Comparison of ENCODE assay signal across 27 mouse cellular contexts in genomic region chr3:127597136-127597535, GRCm38 (mm10). TPM values are rescaled to one million over a fixed set of nuclear protein-coding genes. Genes with fewer than 3 reads are reported as not detected.
DNase-seq lines count a peak whose midpoint lies in the region; ATAC-seq and TF ChIP-seq lines count a peak whose summit lies in the region.
"Had no signal": no experiment of that assay in that cellular context is flagged by ENCODE, and none has a peak within 500 bp of the region (broad histone marks: within the 10 kb centered on the region; RNA-seq: fewer than 3 reads in every experiment).

No protein-coding gene starts in this region.

- H3K36me3 ChIP-seq in intestine, postnatal 0 days (ENCODE audit: control insufficient read depth, insufficient read depth): peaks cover 9% of the 10 kb centered on the region; the same call in 1 of the 2 replicates
- 0 out of 2 replicates have a peak, but pooled peaks cover 4% of the 10 kb centered on the region for H3K36me3 ChIP-seq in intestine, embryonic 15.5 days
- H3K36me3 ChIP-seq in kidney, postnatal 0 days (ENCODE audit: insufficient read depth, low read length): 0 out of 2 replicates have a peak, but pooled peaks cover 9% of the 10 kb centered on the region
- H3K36me3 ChIP-seq in liver, adult 2 months (ENCODE audit: control insufficient read depth, insufficient read depth, low read length): no peaks in the 10 kb centered on the region

- no peaks in the 10 kb centered on the region for H3K4me1 ChIP-seq in intestine, postnatal 0 days (replicated peaks; ENCODE audit: control insufficient read depth, insufficient read depth, low read length)
- H3K4me1 ChIP-seq in intestine, embryonic 15.5 days (replicated peaks): no peaks in the 10 kb centered on the region
- H3K4me1 ChIP-seq in kidney, postnatal 0 days (replicated peaks; ENCODE audit: insufficient read depth, low read length): no peaks in the 10 kb centered on the region
- H3K4me1 ChIP-seq in liver, adult 2 months (ENCODE audit: control insufficient read depth, insufficient read depth, low read length): peaks cover 13% of the 10 kb centered on the region; the same call in 1 of the 2 replicates
- H3K4me1 ChIP-seq: embryonic facial prominence, embryonic 10.5 days; embryonic facial prominence, embryonic 12.5 days; forebrain, embryonic 13.5 days had no signal

- H3K27me3 ChIP-seq in intestine, postnatal 0 days (replicated peaks; ENCODE audit: control insufficient read depth, insufficient read depth, low read length): no peaks in the 10 kb centered on the region
- no peaks in the 10 kb centered on the region for H3K27me3 ChIP-seq in intestine, embryonic 15.5 days (replicated peaks)
- no peaks in the 10 kb centered on the region for H3K27me3 ChIP-seq in kidney, postnatal 0 days (ENCODE audit: insufficient read depth, low read length)
- H3K27me3 ChIP-seq in liver, adult 2 months (ENCODE audit: control insufficient read depth, insufficient read depth, low read length): no peaks in the 10 kb centered on the region
- H3K27me3 ChIP-seq: CH12.LX; embryonic facial prominence, embryonic 12.5 days; forebrain, embryonic 13.5 days; Patski had no signal

- no peak overlapping the region for H3K9ac ChIP-seq in intestine, postnatal 0 days (ENCODE audit: low read depth, low read length)
- no peak overlapping the region for H3K9ac ChIP-seq in intestine, embryonic 15.5 days
- no peak overlapping the region for H3K9ac ChIP-seq in kidney, postnatal 0 days (ENCODE audit: low read depth, low read length)
- no peak overlapping the region for H3K9ac ChIP-seq in liver, adult 2 months (ENCODE audit: low read depth, low read length)
- H3K9ac ChIP-seq: embryonic facial prominence, embryonic 12.5 days; forebrain, embryonic 13.5 days had no signal

- no peaks in the 10 kb centered on the region for H3K79me2 ChIP-seq in liver, adult 2 months (ENCODE audit: control insufficient read depth, insufficient read depth, low read length)

- no peaks in the 10 kb centered on the region for H3K9me3 ChIP-seq in intestine, postnatal 0 days (ENCODE audit: control insufficient read depth)
- H3K9me3 ChIP-seq in intestine, embryonic 15.5 days: no peaks in the 10 kb centered on the region
- H3K9me3 ChIP-seq in kidney, postnatal 0 days (replicated peaks; ENCODE audit: low read length): no peaks in the 10 kb centered on the region
- H3K9me3 ChIP-seq: embryonic facial prominence, embryonic 10.5 days; embryonic facial prominence, embryonic 12.5 days; forebrain, embryonic 13.5 days; G1E had no signal

- 0 out of 2 replicates have a peak, but pooled peaks have one; percentile 47 for ATAC-seq in intestine, postnatal 0 days
- no peak for ATAC-seq in intestine, embryonic 15.5 days
- no peak for ATAC-seq in kidney, postnatal 0 days (replicated peaks; ENCODE audit: low FRiP score, low read depth)
- ATAC-seq: activated CD4-positive, CD25-positive, alpha-beta regulatory T cell, adult 4 months; CD4-positive, CD25-positive, alpha-beta regulatory T cell, adult 4 months; forebrain, embryonic 13.5 days; Patski had no signal

- no peak for TF ChIP-seq POLR2A in liver, adult 2 months (IDR thresholded peaks at IDR 0.05; ENCODE audit: extremely low read depth, insufficient read depth, low read length)

- peak; percentile 21 to 35 for DNase-seq in kidney, adult 8-10 months
- no peak for DNase-seq in kidney, postnatal 4 days
- DNase-seq in kidney, postnatal 0 days (ENCODE audit: low spot score): peak; percentile 1
- DNase-seq in kidney, adult 11 months: no peak
- DNase-seq in liver, adult 2 months (ENCODE audit: extremely low read depth, low read depth, low spot score): peak; percentile 58
- no peak for DNase-seq in liver
- DNase-seq: adrenal gland, adult 8-10 months; adrenal gland, postnatal 14 days; adrenal gland, postnatal 36 days; B cell, adult 2 months; cerebellum, adult 11-12 months; cerebellum, adult 2 months; cerebellum, adult 9-10 months; cerebellum, postnatal 10 days; cerebellum, postnatal 25 days had no signal

- no peak overlapping the region; the same call in 1 of the 2 replicates for H3K27ac ChIP-seq in intestine, postnatal 0 days (ENCODE audit: low read depth, low read length)
- no peak overlapping the region for H3K27ac ChIP-seq in intestine, embryonic 15.5 days
- H3K27ac ChIP-seq in kidney, postnatal 0 days: no peak overlapping the region
- H3K27ac ChIP-seq in liver, adult 2 months (replicated peaks; ENCODE audit: insufficient read depth, low read depth, low read length): no peak overlapping the region
- H3K27ac ChIP-seq: embryonic facial prominence, embryonic 10.5 days; embryonic facial prominence, embryonic 12.5 days; forebrain, embryonic 13.5 days had no signal

- H3K4me3 ChIP-seq in intestine, postnatal 0 days (ENCODE audit: low read depth, low read length): no peak overlapping the region
- H3K4me3 ChIP-seq in intestine, embryonic 15.5 days (replicated peaks): no peak overlapping the region
- H3K4me3 ChIP-seq in kidney, postnatal 0 days (replicated peaks; ENCODE audit: low read depth, low read length): no peak overlapping the region
- no peak overlapping the region for H3K4me3 ChIP-seq in liver, adult 2 months (ENCODE audit: insufficient read depth, low read depth, low read length)
- H3K4me3 ChIP-seq: embryonic facial prominence, embryonic 10.5 days; embryonic facial prominence, embryonic 12.5 days; forebrain, embryonic 13.5 days had no signal

- WGBS in intestine, postnatal 0 days: 63% methylated on average over 1 of the region's 1 CpGs
- 83% methylated on average over 1 of the region's 1 CpGs for WGBS in intestine, embryonic 15.5 days
- 83% methylated on average over 1 of the region's 1 CpGs for WGBS in kidney, postnatal 0 days
- 68% methylated on average over 1 of the region's 1 CpGs for WGBS in liver, adult 2 months

- H3K4me2 ChIP-seq in intestine, postnatal 0 days (replicated peaks; ENCODE audit: low read depth): no peak overlapping the region
- no peak overlapping the region for H3K4me2 ChIP-seq in intestine, embryonic 15.5 days (replicated peaks)
- H3K4me2 ChIP-seq in kidney, postnatal 0 days (ENCODE audit: low read length): no peak overlapping the region
- H3K4me2 ChIP-seq: embryonic facial prominence, embryonic 12.5 days; forebrain, embryonic 13.5 days had no signal

- TF ChIP-seq CTCF in intestine, postnatal 0 days (IDR thresholded peaks at IDR 0.05; ENCODE audit: low read depth): no peak
- TF ChIP-seq CTCF in kidney, postnatal 0 days (IDR thresholded peaks at IDR 0.05; ENCODE audit: low read depth): no peak
- TF ChIP-seq CTCF in liver, adult 2 months (IDR thresholded peaks at IDR 0.05; ENCODE audit: low read depth, low read length): no peak

RNA-seq across cellular contexts. Expression of gene Neurog2, which starts 35.8 kb away (rescaled TPM):
- polyA plus RNA-seq in intestine, postnatal 0 days (2015; fragmentation: Nextera tagmentation; extraction: Ambion mirVana): not detected in 2 replicates
- polyA plus RNA-seq in intestine, embryonic 15.5 days (2015; fragmentation: Nextera tagmentation; extraction: Ambion mirVana): 0.19 TPM in 1 of 2 replicates, not detected in the other
- polyA plus RNA-seq in kidney, postnatal 0 days (2015; fragmentation: Nextera tagmentation; extraction: Ambion mirVana): not detected in 2 replicates
- total RNA-seq in liver, adult 2 months (2014; rRNA removed): not detected in 2 replicates
- not detected in 2 replicates for polyA plus RNA-seq in liver, adult 2 months (2012; rRNA removed)
- total RNA-seq: adrenal gland, adult 18-20 months; adrenal gland, adult 8-10 months; adrenal gland, postnatal 14 days; adrenal gland, postnatal 36 days; CH12.LX had no signal
- polyA plus RNA-seq: activated CD4-positive, CD25-positive, alpha-beta regulatory T cell, adult 4 months; CD4-positive, CD25-positive, alpha-beta regulatory T cell, adult 4 months; embryonic facial prominence, embryonic 14.5 days; G1E; Patski had no signal

RNA-seq across cellular contexts. Expression of gene Zgrf1, which starts 43.8 kb away (rescaled TPM):
- 1.1 TPM in 2 replicates for polyA plus RNA-seq in intestine, postnatal 0 days (2015; fragmentation: Nextera tagmentation; extraction: Ambion mirVana)
- polyA plus RNA-seq in intestine, embryonic 15.5 days (2015; fragmentation: Nextera tagmentation; extraction: Ambion mirVana): 5.2 and 5.4 TPM in 2 replicates
- 2.3 and 3.2 TPM in 2 replicates for polyA plus RNA-seq in kidney, postnatal 0 days (2015; fragmentation: Nextera tagmentation; extraction: Ambion mirVana)
- total RNA-seq in liver, adult 2 months (2014; rRNA removed): 0.74 and 0.87 TPM in 2 replicates
- 0.06 and 0.15 TPM in 2 replicates for polyA plus RNA-seq in liver, adult 2 months (2012; rRNA removed)

RNA-seq across cellular contexts. Expression of gene Larp7, which starts 44.0 kb away (rescaled TPM):
- polyA plus RNA-seq in intestine, postnatal 0 days (2015; fragmentation: Nextera tagmentation; extraction: Ambion mirVana): 23.6 and 26.2 TPM in 2 replicates
- polyA plus RNA-seq in intestine, embryonic 15.5 days (2015; fragmentation: Nextera tagmentation; extraction: Ambion mirVana): 48.5 and 53.3 TPM in 2 replicates
- 46.1 and 52.2 TPM in 2 replicates for polyA plus RNA-seq in kidney, postnatal 0 days (2015; fragmentation: Nextera tagmentation; extraction: Ambion mirVana)
- 4.9 and 6.1 TPM in 2 replicates for total RNA-seq in liver, adult 2 months (2014; rRNA removed)
- polyA plus RNA-seq in liver, adult 2 months (2012; rRNA removed): 0.70 and 0.75 TPM in 2 replicates

Comparison
In these comparisons a context has a peak if more than half of its experiments do, and no peak if none do; other contexts are left out.
1. DNase-seq: peak in kidney, adult 8-10 months (2 of 2), kidney, postnatal 0 days (single experiment) and liver, adult 2 months (single experiment); none in kidney, postnatal 4 days (0 of 2), kidney, adult 11 months (single experiment) and liver (single experiment).
2. RNA of gene Larp7, which starts 44.0 kb away (polyA plus RNA-seq): 48.5 to 53.3 TPM in intestine, embryonic 15.5 days, 46.1 to 52.2 TPM in kidney, postnatal 0 days and 23.6 to 26.2 TPM in intestine, postnatal 0 days; 0.70 to 0.75 TPM in liver, adult 2 months; every median in the first group is over 10 times any median in the second.